Mouse (Mus musculus) lung, adult 2 months (tissue): Measurements from ENCODE around the gene Strc.

Experiments used
- CTCF ChIP-seq: fragments of 200-500 bp; IDR thresholded peaks from 2 replicates; pipeline ENCODE4 v1.5.1; 2011; ENCODE audit warnings: mild to moderate bottlenecking, low read length, control low read depth; ENCODE audit not compliant: insufficient read depth
- POLR2A ChIP-seq: fragments of 200-500 bp; IDR thresholded peaks from 2 replicates; pipeline ENCODE4 v1.6.1; 2011; ENCODE audit warnings: low read depth, mild to moderate bottlenecking, control low read depth, low read length, borderline replicate concordance; ENCODE audit errors: extremely low read depth

GRCm38 (mm10) chr2:121353156-121353555, 33.8 kb downstream of the Strc start:
- TF ChIP-seq CTCF (no peak), POLR2A (no peak)
